Mouse (Mus musculus): Measurements from ENCODE around the gene Med31. TPM values are rescaled to one million over a fixed set of nuclear protein-coding genes. Genes with fewer than 3 reads are reported as not detected.

Med31 gene
- 15.1 and 16.8 TPM in 2 replicates for polyA plus RNA-seq (2015; fragmentation: Nextera tagmentation; extraction: Ambion mirVana)

DNA sequence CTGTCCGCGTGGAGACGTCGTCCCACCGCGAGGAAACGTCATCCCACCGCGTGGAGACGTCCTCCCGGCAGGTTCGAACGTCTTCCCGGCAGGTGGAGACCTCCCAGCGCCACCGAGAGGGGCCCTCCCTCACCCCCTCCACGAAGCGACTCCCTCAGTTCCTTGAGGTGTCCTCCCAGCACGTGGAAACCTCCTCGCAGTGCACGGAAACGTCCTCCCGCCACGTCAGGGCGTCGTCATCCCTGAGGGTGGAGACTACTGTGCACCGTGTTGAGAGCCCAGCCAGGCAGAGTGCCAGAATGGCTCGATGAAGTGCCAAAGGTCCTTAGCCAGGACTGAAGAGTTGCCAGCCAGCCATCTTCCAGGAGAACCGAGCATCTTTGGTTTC is at the start of gene Med31:
Med31 (minus strand) TSS at position 183 of the 388 bp plus-strand sequence.
- DNase-seq (no peak), ATAC-seq (ENCODE audit: low read depth) (peak; percentile 69)
- H3K27me3 ChIP-seq: no peaks in the 10 kb centered on the region
- H3K27ac ChIP-seq: peak within 1 kb of the TSS; percentile 73
- H3K4me3 ChIP-seq (replicated peaks): peak within 1 kb of the TSS; percentile 91
- peaks cover 16% of the 10 kb centered on the region for H3K4me1 ChIP-seq (replicated peaks)
- peaks cover 14% of the 10 kb centered on the region for H3K36me3 ChIP-seq
- peak within 1 kb of the TSS; percentile 98 for H3K4me2 ChIP-seq
- 3% methylated on average over 29 of the region's 29 CpGs for WGBS (ENCODE audit: insufficient replicate concordance)
- no peaks in the 10 kb centered on the region for H3K9me3 ChIP-seq (replicated peaks)
- peak within 1 kb of the TSS; percentile 81 for H3K9ac ChIP-seq

DNA sequence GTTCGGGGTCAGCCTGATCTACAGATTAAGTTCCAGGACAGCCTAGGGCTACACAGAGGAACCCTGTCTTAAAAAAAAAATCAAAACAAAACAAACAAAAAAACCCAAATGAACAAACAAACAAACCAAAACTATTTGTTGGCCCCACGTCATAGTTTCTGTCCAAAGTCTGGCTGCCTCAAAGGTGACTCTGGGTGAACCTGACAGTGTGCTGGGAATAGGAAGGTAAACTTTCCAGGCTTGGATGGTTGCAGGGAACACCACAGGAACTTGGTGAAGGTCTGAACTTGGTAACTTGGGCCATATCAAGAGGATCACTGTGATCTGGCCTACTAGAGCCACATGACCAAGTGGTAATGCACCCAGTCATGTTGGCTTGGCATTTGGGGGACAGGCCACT is 41.0 kb upstream of the Med31 start:
- 65% methylated on average over 2 of the region's 2 CpGs for WGBS (ENCODE audit: insufficient replicate concordance)
- DNase-seq (no peak), ATAC-seq (ENCODE audit: low read depth) (no peak)
- no peak overlapping the region for H3K4me3 ChIP-seq (replicated peaks)
- H3K4me2 ChIP-seq: no peak overlapping the region
- no peaks in the 10 kb centered on the region for H3K9me3 ChIP-seq (replicated peaks)
- H3K4me1 ChIP-seq (replicated peaks): no peaks in the 10 kb centered on the region
- no peaks in the 10 kb centered on the region for H3K36me3 ChIP-seq
- H3K27me3 ChIP-seq: no peaks in the 10 kb centered on the region
- no peak overlapping the region for H3K27ac ChIP-seq
- H3K9ac ChIP-seq: no peak overlapping the region

DNA sequence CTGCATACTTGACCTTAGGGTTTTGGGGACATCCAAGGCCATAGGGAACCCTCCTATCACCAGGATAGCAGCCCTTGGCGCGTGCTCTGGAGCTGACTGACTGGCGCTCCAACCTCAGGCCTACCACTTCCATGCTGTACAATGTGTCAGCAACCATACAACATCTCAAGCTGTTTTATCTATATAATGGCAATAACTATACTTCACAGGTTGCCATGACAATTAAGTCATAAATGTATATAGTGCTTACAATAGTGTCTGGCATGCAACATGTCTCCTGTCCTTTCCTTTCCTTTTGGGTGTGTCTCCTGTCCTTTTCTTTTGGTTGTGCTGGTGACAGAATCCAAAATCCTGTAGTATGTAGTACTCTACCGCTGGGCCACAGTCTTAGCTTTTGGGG is 40.2 kb upstream of the Med31 start:
- H3K9me3 ChIP-seq (replicated peaks): no peaks in the 10 kb centered on the region
- no peak for ATAC-seq (ENCODE audit: low read depth)
- WGBS (ENCODE audit: insufficient replicate concordance): 76% methylated on average over 4 of the region's 4 CpGs
- no peak for DNase-seq
- peaks cover under 1% of the 10 kb centered on the region; the same call in 1 of the 2 replicates for H3K27me3 ChIP-seq
- H3K4me1 ChIP-seq (replicated peaks): no peaks in the 10 kb centered on the region
- H3K27ac ChIP-seq: no peak overlapping the region
- no peak overlapping the region for H3K9ac ChIP-seq
- H3K4me2 ChIP-seq: no peak overlapping the region
- no peak overlapping the region for H3K4me3 ChIP-seq (replicated peaks)
- H3K36me3 ChIP-seq: no peaks in the 10 kb centered on the region

DNA sequence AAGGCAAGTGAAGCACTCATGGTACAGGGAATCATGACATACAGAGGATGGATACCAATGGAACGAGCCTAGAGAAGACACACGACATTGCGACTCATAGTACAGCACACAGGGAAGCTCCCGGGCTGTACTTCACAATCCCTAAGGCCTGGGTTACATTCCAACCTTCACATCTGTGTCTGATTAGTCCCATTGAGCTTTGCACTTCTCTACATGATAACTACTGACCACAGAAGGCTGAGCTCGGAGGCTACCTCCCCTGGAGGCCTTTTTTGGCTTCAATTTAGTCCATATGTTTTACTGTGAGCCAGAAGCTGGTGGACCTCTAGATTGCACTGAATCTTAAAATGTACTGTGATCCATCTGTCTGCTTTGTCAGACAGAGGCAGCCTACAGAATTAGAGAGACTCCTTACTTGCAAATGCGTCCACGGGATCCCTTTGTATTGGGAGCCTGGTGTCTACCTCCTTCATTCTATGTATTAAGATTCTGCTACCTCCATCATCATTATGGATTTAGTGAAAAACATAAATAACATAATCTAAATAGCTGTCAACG is 29.9 kb upstream of the Med31 start:
- Histone ChIP-seq H3K27me3 (0 out of 2 replicates have a peak, but pooled peaks cover 4% of the 10 kb centered on the region), H3K36me3 (no peaks in the 10 kb centered on the region), H3K4me1 (replicated peaks) (no peaks in the 10 kb centered on the region), H3K4me2 (no peak overlapping the region), H3K4me3 (replicated peaks) (no peak overlapping the region), H3K9ac (no peak overlapping the region), H3K27ac (no peak overlapping the region), H3K9me3 (replicated peaks) (no peaks in the 10 kb centered on the region)
- WGBS (ENCODE audit: insufficient replicate concordance): 63% methylated on average over 8 of the region's 8 CpGs
- DNase-seq (no peak), ATAC-seq (ENCODE audit: low read depth) (no peak)

GRCm38 (mm10) chr11:72240062-72240860 is 24.9 kb upstream of the Med31 start:
- no peak overlapping the region for H3K4me3 ChIP-seq (replicated peaks)
- DNase-seq (no peak), ATAC-seq (ENCODE audit: low read depth) (no peak)
- no peak overlapping the region for H3K4me2 ChIP-seq
- H3K36me3 ChIP-seq: no peaks in the 10 kb centered on the region
- H3K27ac ChIP-seq: no peak overlapping the region
- no peaks in the 10 kb centered on the region for H3K4me1 ChIP-seq (replicated peaks)
- WGBS (ENCODE audit: insufficient replicate concordance): 44% methylated on average over 4 of the region's 4 CpGs
- H3K9me3 ChIP-seq (replicated peaks): no peaks in the 10 kb centered on the region
- H3K27me3 ChIP-seq: no peaks in the 10 kb centered on the region
- no peak overlapping the region for H3K9ac ChIP-seq

DNA sequence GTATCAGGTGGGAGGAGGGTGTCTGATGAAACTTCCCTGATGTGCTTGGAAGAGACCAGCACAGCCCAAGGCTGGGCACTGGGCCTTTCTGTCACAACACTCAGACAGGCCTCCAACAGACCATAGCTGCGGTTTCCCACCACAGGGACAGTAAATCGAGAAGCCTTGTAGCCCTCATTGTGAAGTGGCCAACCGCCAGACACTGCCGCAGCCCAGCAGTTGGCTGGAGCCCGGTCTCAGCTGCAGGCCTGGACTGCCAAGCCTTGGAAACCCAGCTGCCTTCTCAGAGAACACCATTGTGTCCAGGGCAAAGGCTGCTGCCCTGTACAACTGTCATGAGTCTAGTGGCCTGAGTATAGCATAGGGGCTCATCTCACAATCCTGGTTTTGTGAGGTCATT is 18.6 kb upstream of the Med31 start:
- no peak overlapping the region for H3K27ac ChIP-seq
- no peak overlapping the region for H3K4me2 ChIP-seq
- 56% methylated on average over 5 of the region's 5 CpGs for WGBS (ENCODE audit: insufficient replicate concordance)
- H3K9me3 ChIP-seq (replicated peaks): no peaks in the 10 kb centered on the region
- no peak overlapping the region for H3K9ac ChIP-seq
- DNase-seq (no peak), ATAC-seq (ENCODE audit: low read depth) (no peak)
- 0 out of 2 replicates have a peak, but pooled peaks cover 4% of the 10 kb centered on the region for H3K27me3 ChIP-seq
- H3K4me1 ChIP-seq (replicated peaks): no peaks in the 10 kb centered on the region
- H3K36me3 ChIP-seq: no peaks in the 10 kb centered on the region
- no peak overlapping the region for H3K4me3 ChIP-seq (replicated peaks)

DNA sequence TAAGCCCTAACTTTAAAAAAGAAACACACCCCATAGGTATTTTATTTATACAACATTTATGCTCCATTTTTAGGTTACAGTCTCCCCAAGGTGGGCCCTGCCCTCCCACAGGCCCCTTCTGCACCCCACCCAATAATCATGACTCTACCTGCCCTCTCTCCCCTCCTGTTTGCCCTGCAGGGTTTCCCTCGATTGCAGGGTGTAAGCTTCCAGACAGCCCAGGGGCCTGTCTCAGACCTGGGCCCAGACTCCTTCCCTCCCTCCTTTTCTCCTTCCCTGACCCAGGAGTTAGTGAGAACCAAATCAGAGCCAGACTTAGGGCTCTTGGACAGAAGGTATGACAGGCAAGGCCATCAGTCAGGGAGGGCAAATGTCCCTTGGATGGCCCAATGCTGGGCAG is 17.6 kb upstream of the Med31 start:
- H3K36me3 ChIP-seq: no peaks in the 10 kb centered on the region
- H3K4me1 ChIP-seq (replicated peaks): no peaks in the 10 kb centered on the region
- no peak overlapping the region for H3K27ac ChIP-seq
- WGBS (ENCODE audit: insufficient replicate concordance): 42% methylated on average over 1 of the region's 1 CpGs
- H3K4me2 ChIP-seq: no peak overlapping the region
- no peaks in the 10 kb centered on the region for H3K9me3 ChIP-seq (replicated peaks)
- ATAC-seq (ENCODE audit: low read depth) (no peak), DNase-seq (no peak)
- H3K9ac ChIP-seq: no peak overlapping the region
- no peak overlapping the region for H3K4me3 ChIP-seq (replicated peaks)
- H3K27me3 ChIP-seq: 0 out of 2 replicates have a peak, but pooled peaks cover 4% of the 10 kb centered on the region

- no peak overlapping the region for H3K4me2 ChIP-seq
- WGBS (ENCODE audit: insufficient replicate concordance): 66% methylated on average over 7 of the region's 7 CpGs
- no peak for DNase-seq
- no peaks in the 10 kb centered on the region for H3K36me3 ChIP-seq
- no peaks in the 10 kb centered on the region for H3K4me1 ChIP-seq (replicated peaks)
- H3K9me3 ChIP-seq (replicated peaks): no peaks in the 10 kb centered on the region
- H3K4me3 ChIP-seq (replicated peaks): no peak overlapping the region
- no peak overlapping the region for H3K9ac ChIP-seq
- 0 out of 2 replicates have a peak, but pooled peaks cover 4% of the 10 kb centered on the region for H3K27me3 ChIP-seq
- ATAC-seq (ENCODE audit: low read depth): no peak
- H3K27ac ChIP-seq: no peak overlapping the region
Measured at GRCm38 (mm10) chr11:72232068-72232467, 16.7 kb upstream of the Med31 start.

GRCm38 (mm10) chr11:72228513-72228912 is 13.1 kb upstream of the Med31 start:
- no peak overlapping the region for H3K4me3 ChIP-seq (replicated peaks)
- no peaks in the 10 kb centered on the region for H3K36me3 ChIP-seq
- H3K4me1 ChIP-seq (replicated peaks): no peaks in the 10 kb centered on the region
- WGBS (ENCODE audit: insufficient replicate concordance): 67% methylated on average over 4 of the region's 4 CpGs
- no peak overlapping the region for H3K9ac ChIP-seq
- H3K4me2 ChIP-seq: no peak overlapping the region
- no peaks in the 10 kb centered on the region for H3K9me3 ChIP-seq (replicated peaks)
- H3K27me3 ChIP-seq: 0 out of 2 replicates have a peak, but pooled peaks cover 4% of the 10 kb centered on the region
- no peak for ATAC-seq (ENCODE audit: low read depth)
- H3K27ac ChIP-seq: no peak overlapping the region
- DNase-seq: no peak

DNA sequence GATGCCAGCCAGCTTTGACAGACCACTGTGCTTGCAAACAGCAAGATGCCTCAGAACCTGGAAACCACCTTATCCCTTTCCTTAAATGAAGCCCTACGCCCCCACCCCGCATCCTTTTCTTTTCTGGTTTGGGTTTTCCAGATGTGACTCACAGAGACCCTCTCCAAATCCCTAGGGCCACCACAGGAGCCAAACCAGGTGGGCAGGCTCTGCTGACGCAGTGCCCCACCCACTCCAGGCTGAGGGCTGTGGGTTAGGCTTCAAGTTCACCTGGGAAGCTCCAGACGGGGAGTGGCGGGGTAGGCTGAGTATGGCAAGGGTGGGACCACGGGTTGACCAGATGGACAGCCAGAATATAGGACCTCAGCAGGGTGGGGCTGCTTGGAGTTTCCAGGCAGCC is 11.5 kb upstream of the Med31 start:
- DNase-seq (no peak), ATAC-seq (ENCODE audit: low read depth) (no peak)
- Histone ChIP-seq H3K27me3 (0 out of 2 replicates have a peak, but pooled peaks cover 4% of the 10 kb centered on the region), H3K27ac (no peak overlapping the region), H3K9me3 (replicated peaks) (no peaks in the 10 kb centered on the region), H3K4me3 (replicated peaks) (no peak overlapping the region), H3K4me1 (replicated peaks) (no peaks in the 10 kb centered on the region), H3K9ac (no peak overlapping the region), H3K36me3 (no peaks in the 10 kb centered on the region), H3K4me2 (no peak overlapping the region)
- 59% methylated on average over 6 of the region's 6 CpGs for WGBS (ENCODE audit: insufficient replicate concordance)

DNA sequence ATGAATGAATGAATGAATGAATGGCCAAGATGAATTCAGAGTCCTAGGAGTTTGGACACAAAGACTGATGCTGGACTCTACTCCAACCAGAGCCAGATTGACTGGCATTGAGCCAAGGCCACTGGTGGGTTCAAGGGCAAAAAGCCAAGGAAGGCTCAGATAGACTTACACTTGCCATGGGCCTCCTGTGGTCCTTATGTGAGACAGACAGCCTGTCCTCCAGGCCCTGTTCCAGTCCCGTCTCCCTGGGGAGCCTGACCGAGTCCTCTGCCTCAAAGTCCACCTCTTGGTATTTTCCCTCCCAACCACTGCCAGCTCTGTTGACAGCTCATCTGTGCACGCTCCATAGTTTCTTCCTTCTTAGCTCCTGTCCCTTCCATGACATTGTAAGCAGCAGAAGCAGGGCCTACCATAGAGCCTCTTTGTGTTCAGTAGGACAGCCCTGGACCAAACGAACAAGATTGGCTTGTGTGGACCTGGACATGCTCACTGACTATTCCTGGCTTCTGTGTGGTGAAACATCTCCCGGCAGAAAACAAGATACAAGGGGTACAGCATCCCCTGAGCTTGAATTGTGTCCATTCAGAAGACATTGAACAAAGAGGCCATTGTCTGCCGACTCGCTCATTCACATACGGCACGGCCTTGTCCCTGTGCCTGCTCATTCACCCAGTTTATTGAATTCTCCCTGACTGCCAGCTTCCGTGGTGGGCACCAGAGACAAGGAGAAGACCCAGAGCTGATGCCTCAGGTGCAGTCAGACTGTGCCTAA is 10.8 kb upstream of the Med31 start:
- WGBS (ENCODE audit: insufficient replicate concordance): 70% methylated on average over 10 of the region's 10 CpGs
- DNase-seq (no peak), ATAC-seq (ENCODE audit: low read depth) (no peak)
- no peaks in the 10 kb centered on the region for H3K4me1 ChIP-seq (replicated peaks)
- no peaks in the 10 kb centered on the region for H3K9me3 ChIP-seq (replicated peaks)
- H3K36me3 ChIP-seq: no peaks in the 10 kb centered on the region
- H3K27me3 ChIP-seq: no peaks in the 10 kb centered on the region
- no peak overlapping the region for H3K27ac ChIP-seq
- H3K9ac ChIP-seq: no peak overlapping the region
- no peak overlapping the region for H3K4me3 ChIP-seq (replicated peaks)
- no peak overlapping the region for H3K4me2 ChIP-seq
